Mouse (Mus musculus): Measurements from ENCODE around the gene Gsdmc3.
"Not testable (repeated sequence)": the region's sequence is repeated elsewhere in the genome, so short reads cannot be mapped to it uniquely, and the experiment has no call there.

The Gsdmc3 gene

DNA sequence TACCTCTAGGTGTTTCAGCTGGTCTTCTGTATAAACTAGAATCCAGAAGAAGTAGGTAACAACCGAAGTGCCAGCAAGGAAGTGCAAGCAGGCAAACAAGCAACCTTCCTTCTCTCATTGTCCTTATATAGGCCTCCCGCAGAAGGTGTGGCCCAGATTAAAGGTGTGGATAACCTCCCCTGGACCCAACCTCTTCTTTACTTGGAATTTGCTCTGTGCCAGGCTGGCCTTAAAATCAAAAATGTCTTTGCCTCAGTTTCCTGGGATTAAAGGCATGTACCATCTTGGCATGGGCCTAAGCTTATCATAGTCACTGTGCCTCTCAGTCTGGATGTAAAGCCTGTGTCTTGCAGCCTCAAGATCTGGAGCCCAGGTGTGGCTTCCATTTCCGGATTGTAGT is at the start of gene Gsdmc3:
Gene Gsdmc3, minus strand, starts transcription at position 101 of the 400 bp plus-strand sequence.
- not testable (repeated sequence) for DNase-seq (ENCODE audit: low read depth, low spot score)

DNA sequence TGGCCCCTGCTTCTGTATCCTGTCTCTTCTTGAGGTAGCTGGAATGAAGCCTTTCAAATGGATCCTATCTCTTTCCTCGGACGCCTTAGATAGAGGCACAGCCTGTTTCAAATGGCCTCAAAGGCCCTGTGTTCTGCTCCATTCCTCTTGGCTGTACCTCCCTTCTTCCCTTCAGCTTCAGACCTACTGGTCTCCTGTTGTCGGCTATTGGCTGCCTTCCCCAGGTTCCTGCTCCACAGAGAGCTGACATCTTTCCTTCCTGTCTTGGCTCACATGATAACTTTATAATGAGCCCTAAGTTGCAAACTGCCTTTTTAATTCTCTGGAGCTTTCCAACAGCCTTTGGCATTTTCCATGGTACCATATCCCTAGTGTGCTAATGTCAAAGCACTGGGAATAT is 47.8 kb upstream of the Gsdmc3 start:
- no peak for DNase-seq (ENCODE audit: low read depth, low spot score)

DNA sequence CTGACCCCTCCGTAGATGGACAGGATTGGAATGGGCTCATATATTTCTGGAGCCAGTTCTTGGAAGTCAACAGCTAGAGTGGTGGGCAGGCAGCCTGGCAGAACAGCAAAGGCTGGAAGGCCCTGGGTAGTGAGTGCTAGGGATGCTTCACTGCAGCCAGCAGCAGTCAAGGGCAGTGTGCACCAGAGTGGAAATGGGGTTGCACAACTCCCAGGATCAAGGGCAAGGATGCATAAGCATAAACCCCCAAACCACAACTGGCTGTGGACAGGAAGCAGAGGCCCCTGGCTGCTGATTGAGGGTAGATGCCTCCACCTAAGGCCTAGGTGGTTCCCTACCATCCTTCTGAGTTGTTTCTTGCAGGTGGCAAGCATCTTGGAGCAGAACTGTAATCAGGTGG is 46.1 kb upstream of the Gsdmc3 start:
- DNase-seq (ENCODE audit: low read depth, low spot score) = no peak

DNA sequence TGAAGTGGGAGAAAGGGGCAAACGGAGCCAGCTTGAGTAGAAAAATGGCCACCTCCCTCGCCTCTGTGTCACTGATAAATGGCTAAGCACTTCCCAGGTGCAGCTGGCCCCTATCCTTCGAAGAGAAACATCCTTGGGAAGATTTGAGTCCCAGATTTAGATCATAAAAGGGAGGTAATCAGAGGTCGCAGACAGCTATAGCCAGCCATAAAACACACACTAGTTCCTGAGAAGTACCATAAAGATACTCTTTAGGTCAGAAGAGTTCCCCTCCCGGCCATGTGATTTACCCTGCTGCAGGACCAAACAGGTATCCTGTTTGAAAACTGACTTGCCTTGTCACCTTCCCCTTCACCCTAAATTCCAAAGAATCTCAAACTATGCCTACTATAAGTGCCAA is 43.3 kb upstream of the Gsdmc3 start:
- not testable (repeated sequence) for DNase-seq (ENCODE audit: low read depth, low spot score)

DNA sequence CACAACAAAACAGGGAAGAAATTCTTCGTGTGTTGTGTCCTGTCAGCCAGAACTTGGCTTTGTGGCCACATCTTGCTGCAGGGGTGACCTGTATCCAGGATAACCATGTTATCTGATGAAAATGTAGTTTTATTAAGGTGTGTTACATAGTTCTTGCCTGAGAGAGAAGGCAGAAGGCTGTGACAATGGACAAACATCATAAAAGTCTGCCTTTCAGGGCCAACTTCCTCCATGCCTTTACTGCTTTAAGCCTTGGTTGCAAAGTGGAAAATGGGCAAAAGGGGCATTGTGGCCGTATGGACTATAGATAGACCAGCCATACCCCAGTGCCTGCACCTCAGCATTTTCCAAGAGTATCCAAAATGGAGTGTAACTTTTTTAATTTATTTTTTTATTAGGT is 41.4 kb upstream of the Gsdmc3 start:
- not testable (repeated sequence) for DNase-seq (ENCODE audit: low read depth, low spot score)

DNA sequence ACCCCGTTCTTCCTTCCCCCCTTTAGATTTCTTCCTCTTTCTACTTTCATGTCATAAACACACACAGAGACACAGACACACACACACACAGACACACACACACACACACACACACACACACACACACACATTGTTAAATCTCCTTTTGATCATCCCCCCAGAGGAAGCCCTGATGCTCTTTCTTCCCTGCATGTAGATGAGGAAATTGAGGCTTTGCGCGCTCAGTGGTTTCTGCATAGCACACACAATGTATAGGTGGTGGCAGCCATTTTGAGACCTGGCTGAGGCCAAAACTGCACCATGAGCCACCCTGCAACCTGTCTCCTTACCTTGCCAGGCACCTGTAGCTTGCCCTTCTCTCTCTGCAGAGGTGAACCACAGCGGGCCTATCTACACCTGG is 38.2 kb upstream of the Gsdmc3 start:
- DNase-seq (ENCODE audit: low read depth, low spot score) = not testable (repeated sequence)

DNA sequence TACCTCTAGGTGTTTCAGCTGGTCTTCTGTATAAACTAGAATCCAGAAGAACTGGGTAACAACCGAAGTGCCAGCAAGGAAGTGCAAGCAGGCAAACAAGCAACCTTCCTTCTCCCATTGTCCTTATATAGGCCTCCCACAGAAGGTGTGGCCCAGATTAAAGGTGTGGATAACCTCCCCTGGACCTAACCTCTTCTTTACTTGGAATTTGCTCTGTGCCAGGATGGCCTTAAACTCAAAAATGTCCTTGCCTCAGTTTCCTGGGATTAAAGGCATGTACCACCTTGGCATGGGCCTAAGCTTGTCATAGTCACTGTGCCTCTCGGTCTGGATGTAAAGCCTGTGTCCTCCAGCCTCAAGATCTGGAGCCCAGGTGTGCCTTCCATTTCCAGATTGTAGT is 33.8 kb upstream of the Gsdmc3 start, which contains the start of gene Gsdmc4:
Gene Gsdmc4, minus strand, starts transcription at position 101 of the 400 bp plus-strand sequence.
- not testable (repeated sequence) for DNase-seq (ENCODE audit: low read depth, low spot score)

DNA sequence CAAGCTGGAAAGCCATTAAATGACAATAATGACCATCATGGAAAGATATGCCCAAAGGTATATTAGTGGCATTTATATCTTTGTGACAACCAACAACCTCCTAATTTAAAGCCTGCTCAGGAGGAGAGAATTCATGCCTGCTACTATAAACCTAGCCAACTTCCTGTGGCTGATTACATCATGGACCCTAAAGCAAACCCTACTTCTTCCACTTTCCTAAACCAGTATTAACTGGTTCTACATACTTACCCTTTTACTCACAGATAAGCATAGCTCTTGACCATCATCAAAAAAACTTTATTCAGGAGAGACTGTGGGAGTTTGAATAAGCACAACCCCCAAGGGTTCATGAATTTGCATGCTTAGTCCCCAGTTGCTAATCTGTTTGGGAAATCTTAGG is 31.5 kb upstream of the Gsdmc3 start:
- not testable (repeated sequence) for DNase-seq (ENCODE audit: low read depth, low spot score)

DNA sequence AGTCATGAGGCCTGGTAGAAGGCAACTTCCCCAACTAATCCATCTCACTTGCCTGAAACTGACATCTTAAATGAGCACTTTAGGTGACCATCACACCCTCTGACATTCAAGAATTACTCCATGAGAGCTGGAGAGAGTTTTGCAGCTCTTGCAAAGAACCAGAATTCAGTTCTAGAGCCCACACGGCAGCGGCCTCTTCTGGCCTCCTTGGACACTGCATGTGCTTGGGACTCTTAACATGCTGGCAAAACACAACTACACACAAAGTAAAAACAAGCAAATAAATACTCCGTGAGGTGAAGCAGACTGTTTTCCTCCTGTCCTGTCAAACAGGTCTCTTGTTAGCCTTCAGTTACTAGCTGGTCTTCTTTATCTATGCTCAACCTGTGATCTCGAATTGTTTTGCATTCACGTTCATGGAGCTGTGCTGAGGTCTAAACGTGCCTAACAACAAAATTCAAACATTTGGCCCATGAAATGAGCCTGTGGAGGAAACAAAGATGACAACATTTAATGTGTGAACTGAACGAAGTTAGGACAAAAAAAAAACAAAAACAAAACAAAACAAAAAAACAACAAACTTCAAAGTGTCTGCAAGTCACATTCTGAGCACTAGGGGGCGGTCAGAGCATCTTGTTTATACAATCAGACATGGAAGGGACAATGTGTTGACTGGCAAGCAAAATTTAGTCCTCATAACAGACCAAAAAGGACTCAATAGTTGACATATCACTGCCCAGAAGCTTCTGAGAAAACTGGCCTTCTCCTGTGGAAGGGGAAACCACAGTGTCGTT is 17.4 kb upstream of the Gsdmc3 start:
- peak; percentile 3 for DNase-seq (ENCODE audit: low read depth, low spot score)

DNA sequence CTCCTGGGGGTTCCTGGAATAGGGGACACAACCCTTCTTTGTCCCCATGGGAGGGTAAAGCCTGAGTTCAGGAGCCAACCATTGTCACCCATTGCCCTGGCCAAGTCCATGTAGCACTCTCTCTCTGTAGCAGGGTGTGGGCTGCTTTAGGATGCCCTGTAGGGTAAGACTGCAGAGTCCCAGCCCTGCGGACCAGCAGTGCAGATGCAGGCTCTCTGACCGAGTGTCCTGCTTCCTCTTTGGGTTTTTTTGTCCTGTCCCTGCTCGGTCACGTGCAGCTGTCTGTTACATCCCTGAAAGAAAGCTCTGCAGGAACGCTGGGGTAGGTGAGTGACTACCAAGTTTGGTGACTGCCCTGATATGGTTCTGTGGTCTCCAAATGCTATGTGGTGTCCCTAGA is 10.1 kb upstream of the Gsdmc3 start:
- not testable (repeated sequence) for DNase-seq (ENCODE audit: low read depth, low spot score)

DNA sequence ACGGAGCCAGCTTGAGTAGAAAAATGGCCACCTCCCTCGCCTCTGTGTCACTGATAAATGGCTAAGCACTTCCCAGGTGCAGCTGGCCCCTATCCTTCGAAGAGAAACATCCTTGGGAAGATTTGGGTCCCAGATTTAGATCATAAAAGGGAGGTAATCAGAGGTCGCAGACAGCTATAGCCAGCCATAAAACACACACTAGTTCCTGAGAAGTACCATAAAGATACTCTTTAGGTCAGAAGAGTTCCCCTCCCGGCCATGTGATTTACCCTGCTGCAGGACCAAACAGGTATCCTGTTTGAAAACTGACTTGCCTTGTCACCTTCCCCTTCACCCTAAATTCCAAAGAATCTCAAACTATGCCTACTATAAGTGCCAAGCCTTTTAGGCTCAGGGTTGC is 9.6 kb upstream of the Gsdmc3 start:
- not testable (repeated sequence) for DNase-seq (ENCODE audit: low read depth, low spot score)

DNA sequence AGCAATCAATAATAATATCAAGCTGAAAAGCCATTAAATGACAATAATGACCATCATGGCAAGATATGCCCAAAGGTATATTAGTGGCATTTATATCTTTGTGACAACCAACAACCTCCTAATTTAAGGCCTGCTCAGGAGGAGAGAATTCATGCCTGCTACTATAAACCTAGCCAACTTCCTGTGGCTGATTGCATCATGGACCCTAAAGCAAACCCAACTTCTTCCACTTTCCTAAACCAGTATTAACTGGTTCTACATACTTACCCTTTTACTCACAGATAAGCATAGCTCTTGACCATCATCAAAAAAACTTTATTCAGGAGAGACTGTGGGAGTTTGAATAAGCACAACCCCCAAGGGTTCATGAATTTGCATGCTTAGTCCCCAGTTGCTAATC is 2.2 kb downstream of the Gsdmc3 start:
- DNase-seq (ENCODE audit: low read depth, low spot score) = not testable (repeated sequence)

DNA sequence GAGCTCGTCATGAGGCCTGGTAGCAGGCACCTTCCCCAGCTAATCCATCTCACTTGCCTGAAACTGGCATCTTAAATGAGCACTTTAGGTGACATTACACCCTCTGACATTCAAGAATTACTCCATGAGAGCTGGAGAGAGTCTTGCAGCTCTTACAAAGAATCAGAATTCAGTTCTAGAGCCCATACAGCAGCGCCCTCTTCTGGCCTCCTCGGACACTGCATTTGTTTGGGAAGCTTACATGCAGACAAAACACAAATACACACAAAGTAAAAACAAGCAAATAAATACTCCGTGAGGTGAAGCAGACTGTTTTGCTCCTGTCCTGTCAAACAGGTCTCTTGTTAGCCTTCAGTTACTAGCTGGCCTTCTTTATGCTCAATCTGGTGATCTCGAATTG is 16.4 kb downstream of the Gsdmc3 start:
- DNase-seq (ENCODE audit: low read depth, low spot score) = not testable (repeated sequence)
